Mouse (Mus musculus) MEL (cell line): ENCODE results near the gene Mmel1. TPM values are rescaled to one million over a fixed set of nuclear protein-coding genes. Genes with fewer than 3 reads are reported as not detected.

Source experiments
- DNase-seq: peaks from one replicate; pipeline ENCODE4 v3.0.0; 2011; ENCODE audit warnings: low read depth, low spot score
- H3K27ac ChIP-seq: 2 replicates; pipeline ENCODE4 v1.5.1; 2012; ENCODE audit warnings: low read depth, mild to moderate bottlenecking, control low read depth, low read length, moderate library complexity; ENCODE audit not compliant: control insufficient read depth
- H3K27me3 ChIP-seq, 2 experiments: fragments of 150-350 bp in 1 of 2; sonication (generic) in 1 of 2; 2 replicates each; pipeline ENCODE4 v1.6.1; 2012; ENCODE audit warnings: low read length in 2 of 2, mild to moderate bottlenecking in 2 of 2, improper control_type of control experiment in 1 of 2, moderate library complexity in 1 of 2; ENCODE audit not compliant: insufficient read depth in 2 of 2, control insufficient read depth in 1 of 2
- H3K36me3 ChIP-seq, 2 experiments: 2 replicates each; pipeline ENCODE4 v1.6.1; 2012 to 2014; ENCODE audit warnings: low read length in 2 of 2, improper control_type of control experiment in 1 of 2, inconsistent platforms in 1 of 2, mild to moderate bottlenecking in 1 of 2; ENCODE audit not compliant: insufficient read depth in 2 of 2, control insufficient read depth in 1 of 2
- H3K4me1 ChIP-seq, 2 experiments: fragments of 150-350 bp in 1 of 2; sonication (generic) in 1 of 2; 2 replicates each; pipeline ENCODE4 v1.6.1; 2012; ENCODE audit warnings: low read length in 2 of 2, improper control_type of control experiment in 1 of 2, mild to moderate bottlenecking in 1 of 2; ENCODE audit not compliant: insufficient read depth in 2 of 2, control insufficient read depth in 1 of 2
- H3K4me3 ChIP-seq, 2 experiments: fragments of 150-350 bp in 1 of 2; sonication (generic) in 1 of 2; 2 replicates each; pipeline ENCODE4 v1.5.1; 2012; ENCODE audit warnings: low read depth in 2 of 2, low read length in 2 of 2, mild to moderate bottlenecking in 2 of 2, moderate library complexity in 2 of 2, control low read depth in 1 of 2, improper control_type of control experiment in 1 of 2; ENCODE audit not compliant: control insufficient read depth in 1 of 2, insufficient read depth in 1 of 2
- H3K79me2 ChIP-seq: 2 replicates; pipeline ENCODE4 v1.6.1; 2012; ENCODE audit warnings: mild to moderate bottlenecking, low read length, moderate library complexity; ENCODE audit not compliant: control insufficient read depth, poor library complexity, insufficient read depth
- H3K9ac ChIP-seq: 2 replicates; pipeline ENCODE4 v1.6.1; 2012; ENCODE audit warnings: low read depth, mild to moderate bottlenecking, control low read depth, low read length, moderate library complexity; ENCODE audit not compliant: control insufficient read depth, poor library complexity, severe bottlenecking
- H3K9me3 ChIP-seq: fragments of 150-350 bp; sonication (generic); replicated peaks from 2 replicates; pipeline ENCODE4 v1.6.1; 2012; ENCODE audit warnings: mild to moderate bottlenecking, low read length, improper control_type of control experiment, moderate library complexity; ENCODE audit not compliant: insufficient read depth
- BHLHE40 ChIP-seq: IDR thresholded peaks from 2 replicates; pipeline ENCODE4 v1.6.1; 2012; ENCODE audit warnings: low read depth, mild to moderate bottlenecking, inconsistent platforms, low read length, improper control_type of control experiment, borderline replicate concordance
- CHD1 ChIP-seq: IDR thresholded peaks from 2 replicates; pipeline ENCODE4 v1.6.1; 2012; ENCODE audit warnings: low read depth, mild to moderate bottlenecking, inconsistent platforms, low read length, improper control_type of control experiment
- CHD2 ChIP-seq: IDR thresholded peaks from 2 replicates; pipeline ENCODE4 v1.6.1; 2011; ENCODE audit warnings: low read length, improper control_type of control experiment
- CTCF ChIP-seq, 3 experiments: IDR thresholded peaks in 2 of 3; conservative IDR thresholded peaks in 1 of 3; 2 replicates each; pipeline ENCODE4 v1.5.1; 2011 to 2012; ENCODE audit warnings: low read length in 3 of 3, low read depth in 2 of 3, mild to moderate bottlenecking in 2 of 3, improper control_type of control experiment in 1 of 3, inconsistent platforms in 1 of 3, mixed read lengths in 1 of 3, moderate library complexity in 1 of 3; ENCODE audit not compliant: control insufficient read depth in 1 of 3, insufficient read depth in 1 of 3, poor library complexity in 1 of 3, severe bottlenecking in 1 of 3
- E2F4 ChIP-seq: IDR thresholded peaks from 2 replicates; pipeline ENCODE4 v1.6.1; 2011; ENCODE audit warnings: low read depth, low read length, improper control_type of control experiment, borderline replicate concordance
- EP300 ChIP-seq, 2 experiments: IDR thresholded peaks; 2 replicates each; pipeline ENCODE4 v1.6.1; 2011; ENCODE audit warnings: improper control_type of control experiment in 2 of 2, low read length in 2 of 2, low read depth in 1 of 2, mild to moderate bottlenecking in 1 of 2
- ETS1 ChIP-seq: IDR thresholded peaks from 2 replicates; pipeline ENCODE4 v1.6.1; 2012; ENCODE audit warnings: low read depth, mild to moderate bottlenecking, inconsistent platforms, low read length, improper control_type of control experiment, moderate library complexity
- KAT2A ChIP-seq: conservative IDR thresholded peaks from 2 replicates; pipeline ENCODE4 v1.6.1; 2012; ENCODE audit warnings: low read depth, low read length, improper control_type of control experiment, inconsistent platforms
- MXI1 ChIP-seq: IDR thresholded peaks from 2 replicates; pipeline ENCODE4 v1.6.1; 2011; ENCODE audit warnings: mild to moderate bottlenecking, low read depth, low read length, improper control_type of control experiment
- MYB ChIP-seq: IDR thresholded peaks from 2 replicates; pipeline ENCODE4 v1.6.1; 2011; ENCODE audit warnings: mild to moderate bottlenecking, low read depth, low read length, improper control_type of control experiment
- POLR2A ChIP-seq, 2 experiments: IDR thresholded peaks; 2 replicates each; pipeline ENCODE4 v1.6.1; 2011 to 2012; ENCODE audit warnings: low read length in 2 of 2, mild to moderate bottlenecking in 2 of 2, control low read depth in 1 of 2, improper control_type of control experiment in 1 of 2, low read depth in 1 of 2, moderate library complexity in 1 of 2; ENCODE audit not compliant: control insufficient read depth in 1 of 2, insufficient read depth in 1 of 2, poor library complexity in 1 of 2
- POLR2AphosphoS5 ChIP-seq: IDR thresholded peaks from 2 replicates; pipeline ENCODE4 v1.6.1; 2012; ENCODE audit warnings: low read depth, borderline replicate concordance, mild to moderate bottlenecking, inconsistent platforms, low read length, moderate library complexity, mixed read lengths
- TBP ChIP-seq: IDR thresholded peaks from 2 replicates; pipeline ENCODE4 v1.8.0; 2011; ENCODE audit warnings: low read depth, low read length, improper control_type of control experiment
- USF2 ChIP-seq, 2 experiments: IDR thresholded peaks; 2 replicates each; pipeline ENCODE4 v1.6.1; 2011 to 2012; ENCODE audit warnings: improper control_type of control experiment in 2 of 2, low read length in 2 of 2, borderline replicate concordance in 1 of 2, inconsistent platforms in 1 of 2, low read depth in 1 of 2, mild to moderate bottlenecking in 1 of 2; ENCODE audit not compliant: insufficient read depth in 1 of 2
- ZC3H11A ChIP-seq: IDR thresholded peaks from 2 replicates; pipeline ENCODE4 v1.6.1; 2012; ENCODE audit warnings: low read depth, mild to moderate bottlenecking, inconsistent platforms, low read length, improper control_type of control experiment
- ZKSCAN1 ChIP-seq: IDR thresholded peaks from 2 replicates; pipeline ENCODE4 v1.6.1; 2012; ENCODE audit warnings: low read depth, mild to moderate bottlenecking, inconsistent platforms, low read length, improper control_type of control experiment, moderate library complexity
- ZMIZ1 ChIP-seq: IDR thresholded peaks from 2 replicates; pipeline ENCODE4 v1.6.1; 2012; ENCODE audit warnings: low read depth, mild to moderate bottlenecking, inconsistent platforms, low read length, improper control_type of control experiment, moderate library complexity
- polyA plus RNA-seq, 2 experiments: library from polyadenylated mRNA; stranded (reverse) in 1 of 2; unstranded in 1 of 2; fragments of >175 nt in 1 of 2; fragments of >200 nt in 1 of 2; gene quantifications; 2 replicates each; pipeline versions ENCODE4 v1.2.1 to v1.2.4; 2012; ENCODE audit warnings: low replicate concordance in 2 of 2, low read depth in 1 of 2; ENCODE audit not compliant: insufficient read length in 2 of 2, insufficient read depth in 1 of 2, missing spikeins in 1 of 2
- total RNA-seq: library from RNA; depleted of rRNA; stranded (reverse); fragments of 300-350 nt; gene quantifications from 2 replicates; pipeline ENCODE4 v1.2.3, GENCODE M21; 2012

Mmel1 gene
- total and polyA plus RNA-seq, 3 experiments = 0.07 to 0.08 TPM; not detected in 1

DNA sequence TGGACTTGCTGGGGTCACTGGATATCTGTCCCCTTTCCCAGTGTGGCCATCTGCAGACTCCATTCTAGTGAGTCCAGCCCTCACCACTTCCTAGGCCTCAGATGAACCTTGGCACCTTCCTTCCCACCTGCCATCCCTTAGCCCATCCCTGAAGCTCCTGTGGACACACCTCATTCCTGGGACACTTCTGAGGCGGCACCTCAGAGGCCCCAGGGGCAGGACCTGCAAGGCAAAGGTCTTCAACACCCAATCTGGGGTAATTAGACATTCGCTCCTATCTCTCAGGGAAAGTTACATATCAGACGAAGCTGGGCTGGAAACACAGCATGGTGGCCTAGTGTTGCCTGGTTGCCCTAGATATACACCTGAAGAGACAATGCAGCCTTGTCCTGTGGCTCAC is 45.3 kb downstream of the Mmel1 start:
- Histone ChIP-seq H3K4me1 (peaks cover 11 to 18% of the 10 kb centered on the region in 2 experiments), H3K9me3 (no peaks in the 10 kb centered on the region), H3K79me2 (no peaks in the 10 kb centered on the region), H3K36me3 (peaks cover 0 to 13% of the 10 kb centered on the region in 2 experiments; a peak in 2 of 4 replicates), H3K9ac (no peak overlapping the region), H3K27ac (no peak overlapping the region), H3K27me3 (no peaks in the 10 kb centered on the region), H3K4me3 (no peak overlapping the region)
- TF ChIP-seq CTCF (IDR thresholded peaks at IDR 0.05 in 2 of 3, conservative IDR thresholded peaks at IDR 0.05 in 1 of 3; ENCODE audit: control insufficient read depth in 1 of 3, insufficient read depth in 1 of 3, low read depth in 2 of 3, low read length in 3 of 3, poor library complexity in 1 of 3, severe bottlenecking in 1 of 3) = no peak
- TF ChIP-seq BHLHE40 = no peak
- TF ChIP-seq TBP = no peak
- TF ChIP-seq ETS1 = no peak
- TF ChIP-seq ZMIZ1 = no peak
- TF ChIP-seq USF2 (IDR thresholded peaks at IDR 0.05; ENCODE audit: borderline replicate concordance in 1 of 2, insufficient read depth in 1 of 2, low read depth in 1 of 2, low read length in 2 of 2) = no peak
- TF ChIP-seq ZKSCAN1 = no peak
- TF ChIP-seq CHD2 = no peak
- TF ChIP-seq MYB = no peak
- TF ChIP-seq E2F4 = no peak
- DNase-seq = no peak

DNA sequence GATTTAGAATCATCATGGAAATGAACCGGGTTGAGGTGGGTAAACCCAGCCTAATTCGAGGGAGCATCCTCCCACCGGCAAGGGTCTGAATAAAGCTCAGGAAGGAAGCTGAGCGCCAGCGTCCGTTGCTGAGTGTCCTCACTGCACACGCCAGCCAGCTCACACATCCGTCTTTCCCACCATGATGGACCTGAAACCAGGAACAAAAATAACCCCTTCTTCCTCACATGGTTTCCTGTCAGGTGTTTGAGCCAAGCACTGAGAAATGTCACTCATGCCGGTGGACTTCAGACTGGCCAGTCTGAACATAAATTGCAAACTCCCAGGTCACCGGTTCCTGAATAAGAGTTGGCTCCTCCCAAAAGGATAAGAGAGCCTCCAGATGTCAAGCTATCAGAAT is 45.9 kb downstream of the Mmel1 start:
- TF ChIP-seq CHD1 (no peak), MXI1 (no peak), KAT2A (no peak), EP300 (IDR thresholded peaks at IDR 0.05; ENCODE audit: low read depth in 1 of 2, low read length in 2 of 2) (no peak), BHLHE40 (no peak), POLR2AphosphoS5 (no peak), CTCF (IDR thresholded peaks at IDR 0.05 in 2 of 3, conservative IDR thresholded peaks at IDR 0.05 in 1 of 3; ENCODE audit: control insufficient read depth in 1 of 3, insufficient read depth in 1 of 3, low read depth in 2 of 3, low read length in 3 of 3, poor library complexity in 1 of 3, severe bottlenecking in 1 of 3) (no peak), ZC3H11A (no peak), POLR2A (IDR thresholded peaks at IDR 0.05; ENCODE audit: control insufficient read depth in 1 of 2, insufficient read depth in 1 of 2, low read depth in 1 of 2, low read length in 2 of 2, poor library complexity in 1 of 2) (no peak)
- Histone ChIP-seq H3K4me3 (no peak overlapping the region), H3K27me3 (no peaks in the 10 kb centered on the region), H3K4me1 (peaks cover 11 to 18% of the 10 kb centered on the region in 2 experiments), H3K27ac (no peak overlapping the region), H3K9ac (no peak overlapping the region), H3K9me3 (no peaks in the 10 kb centered on the region), H3K79me2 (no peaks in the 10 kb centered on the region), H3K36me3 (peaks cover 0 to 13% of the 10 kb centered on the region in 2 experiments; a peak in 2 of 4 replicates)
- no peak for DNase-seq
